ENCODE assay signal across 8 mouse cellular contexts in genomic region chr4:101497336-101497735, GRCm38 (mm10). TPM values are rescaled to one million over a fixed set of nuclear protein-coding genes. Genes with fewer than 3 reads are reported as not detected.
A peak's percentile ranks its signal among the peaks of the same experiment; 100 is the strongest.
DNase-seq lines count a peak whose midpoint lies in the region; ATAC-seq and TF ChIP-seq lines count a peak whose summit lies in the region.

No protein-coding gene starts in this region.

- no peaks in the 10 kb centered on the region for H3K36me3 ChIP-seq in lung, embryonic 16.5 days (ENCODE audit: control insufficient read depth, insufficient read depth, low read length)
- no peaks in the 10 kb centered on the region for H3K36me3 ChIP-seq in forebrain, embryonic 14.5 days (ENCODE audit: control insufficient read depth, insufficient read depth, low read length)

- 3% methylated on average over 14 of the region's 14 CpGs for WGBS in lung, embryonic 16.5 days
- WGBS in lung, adult 2 months, result 8% methylated on average over 14 of the region's 14 CpGs
- 4% methylated on average over 14 of the region's 14 CpGs for WGBS in forebrain, embryonic 14.5 days

- no peak for ATAC-seq in lung, embryonic 16.5 days (ENCODE audit: low read depth)
- ATAC-seq in forebrain, embryonic 14.5 days, result no peak

- DNase-seq in lung, adult 2 months, result no peak
- peak; percentile 47 to 58 for DNase-seq in cerebellum, adult 18-20 months
- DNase-seq in forebrain, embryonic 14.5 days (ENCODE audit: low spot score), result no peak
- DNase-seq in kidney, postnatal 36 days, result peak; percentile 26 to 74
- peak; percentile 33 for DNase-seq in neural tube, embryonic 10.5 days (ENCODE audit: extremely low spot score, low spot score)
- DNase-seq in right cerebral cortex, adult 2 months (ENCODE audit: low spot score in 2 of 2), result no peak
- no peak for DNase-seq in spleen, postnatal 14 days (ENCODE audit: low spot score in 2 of 2)

- no peaks in the 10 kb centered on the region for H3K9me3 ChIP-seq in lung, embryonic 16.5 days (ENCODE audit: control insufficient read depth, low read length)
- H3K9me3 ChIP-seq in forebrain, embryonic 14.5 days (replicated peaks; ENCODE audit: control insufficient read depth, low read length), result no peaks in the 10 kb centered on the region

- H3K9ac ChIP-seq in lung, embryonic 16.5 days (ENCODE audit: low read length), result no peak overlapping the region
- peak overlapping the region; percentile 64; the same call in 1 of the 2 replicates for H3K9ac ChIP-seq in forebrain, embryonic 14.5 days (ENCODE audit: low read length)

- no peak overlapping the region for H3K27ac ChIP-seq in lung, embryonic 16.5 days (ENCODE audit: low read length)
- H3K27ac ChIP-seq in forebrain, embryonic 14.5 days (ENCODE audit: low read depth, low read length), result no peak overlapping the region

- peak overlapping the region; percentile 98 for H3K4me2 ChIP-seq in lung, embryonic 16.5 days (ENCODE audit: low read depth, low read length)
- peak overlapping the region; percentile 99 for H3K4me2 ChIP-seq in forebrain, embryonic 14.5 days (ENCODE audit: low read length)

- H3K4me3 ChIP-seq in lung, embryonic 16.5 days (ENCODE audit: low read length), result peak overlapping the region; percentile 61
- no peak overlapping the region for H3K4me3 ChIP-seq in lung, adult 2 months (replicated peaks; ENCODE audit: extremely low read depth, low read depth, low read length)
- peak overlapping the region; percentile 60 for H3K4me3 ChIP-seq in forebrain, embryonic 14.5 days (ENCODE audit: low read depth, low read length)

- H3K4me1 ChIP-seq in lung, embryonic 16.5 days (replicated peaks; ENCODE audit: control insufficient read depth, insufficient read depth, low read length), result peaks cover 13% of the 10 kb centered on the region; the same call in 1 of the 2 replicates
- no peaks in the 10 kb centered on the region for H3K4me1 ChIP-seq in lung, adult 2 months (ENCODE audit: control insufficient read depth, insufficient read depth, low read length)
- H3K4me1 ChIP-seq in forebrain, embryonic 14.5 days (ENCODE audit: control insufficient read depth, insufficient read depth, low read length), result peaks cover 2% of the 10 kb centered on the region; the same call in 1 of the 2 replicates

- TF ChIP-seq POLR2A in lung, adult 2 months (IDR thresholded peaks at IDR 0.05; ENCODE audit: borderline replicate concordance, extremely low read depth, low read depth, low read length), result no peak

- no peak for TF ChIP-seq CTCF in lung, adult 2 months (IDR thresholded peaks at IDR 0.05; ENCODE audit: insufficient read depth, low read length)

- H3K27me3 ChIP-seq in lung, embryonic 16.5 days (ENCODE audit: control insufficient read depth, insufficient read depth, low read depth, low read length), result peaks cover 28% of the 10 kb centered on the region
- peaks cover 35% of the 10 kb centered on the region for H3K27me3 ChIP-seq in forebrain, embryonic 14.5 days (replicated peaks; ENCODE audit: control insufficient read depth, insufficient read depth, low read length)

RNA-seq across cellular contexts. Expression of gene Dnajc6, which starts 0.9 kb away (rescaled TPM):
- 0.78 and 1.1 TPM in 2 replicates for polyA plus RNA-seq in lung, embryonic 16.5 days (2015; fragmentation: Nextera tagmentation; extraction: Ambion mirVana)
- 1.2 and 1.9 TPM in 2 replicates for polyA plus RNA-seq in lung, adult 2 months (2012; rRNA removed)
- 22.0 and 28.3 TPM in 2 replicates for polyA plus RNA-seq in forebrain, embryonic 14.5 days (2014; fragmentation: Nextera tagmentation; extraction: Ambion mirVana)

Comparison
In these comparisons a context has a peak if more than half of its experiments do, and no peak if none do; other contexts are left out.
1. DNase-seq: peak in cerebellum, adult 18-20 months (2 of 2), kidney, postnatal 36 days (2 of 2) and neural tube, embryonic 10.5 days (single experiment); none in lung, adult 2 months (single experiment), forebrain, embryonic 14.5 days (single experiment), right cerebral cortex, adult 2 months (0 of 2) and spleen, postnatal 14 days (0 of 2).